Mouse (Mus musculus): Measurements from ENCODE around the gene 2810021J22Rik. TPM values are rescaled to one million over a fixed set of nuclear protein-coding genes. Genes with fewer than 3 reads are reported as not detected.

Gene 2810021J22Rik
- polyA plus RNA-seq, 1 experiment from 2014 or later: 9.9 TPM

DNA sequence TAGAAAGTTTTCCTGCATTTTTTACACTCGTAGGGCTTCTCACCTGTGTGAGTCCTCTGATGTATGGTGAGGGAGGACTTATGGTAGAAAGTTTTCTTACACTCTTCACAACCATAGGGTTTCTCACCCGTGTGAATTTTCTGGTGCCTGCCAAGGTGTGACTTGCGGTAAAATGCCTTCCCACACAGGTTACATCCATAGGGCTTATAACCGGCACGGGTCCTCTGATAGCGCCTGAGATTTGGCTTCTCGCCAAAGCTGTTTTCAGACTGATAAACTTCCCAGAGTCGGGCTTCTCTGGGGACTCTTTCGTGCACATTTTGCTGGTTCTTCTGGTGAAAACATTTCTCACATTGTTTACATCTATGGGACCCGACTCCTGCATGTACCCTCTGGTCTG, 23.5 kb downstream of the 2810021J22Rik start:
- ATAC-seq (replicated peaks; ENCODE audit: low FRiP score): no peak
- H3K4me2 ChIP-seq: no peak overlapping the region
- H3K27me3 ChIP-seq: no peaks in the 10 kb centered on the region
- no peaks in the 10 kb centered on the region for H3K4me1 ChIP-seq
- H3K9me3 ChIP-seq (replicated peaks): no peaks in the 10 kb centered on the region
- H3K27ac ChIP-seq: no peak overlapping the region
- 92% methylated on average over 10 of the region's 10 CpGs for WGBS
- peaks cover 70% of the 10 kb centered on the region for H3K36me3 ChIP-seq
- no peak overlapping the region for H3K9ac ChIP-seq
- no peak overlapping the region for H3K4me3 ChIP-seq (replicated peaks)

GRCm38 (mm10) chr11:58894456-58894855, 27.4 kb downstream of the 2810021J22Rik start:
- ATAC-seq (replicated peaks; ENCODE audit: low FRiP score): no peak
- H3K4me2 ChIP-seq: no peak overlapping the region

DNA sequence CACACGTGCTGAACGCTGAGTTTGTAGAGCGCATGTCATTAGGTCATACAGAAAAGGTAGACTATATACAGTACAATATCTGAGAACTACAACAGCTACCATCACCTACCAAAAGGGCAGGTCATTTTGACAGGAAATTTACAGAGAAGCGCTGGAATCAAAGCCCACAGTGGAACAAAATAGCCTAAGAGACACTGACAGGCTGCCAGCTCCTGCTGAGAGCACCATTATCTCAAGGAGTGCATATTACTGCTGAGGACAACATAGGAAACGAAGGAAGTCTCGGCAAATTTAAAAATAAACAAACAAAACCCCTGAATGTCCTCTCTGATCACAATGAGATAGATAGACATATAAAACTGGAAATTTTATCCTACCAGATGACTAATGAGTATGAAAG, 30.5 kb downstream of the 2810021J22Rik start:
- Histone ChIP-seq H3K27me3 (no peaks in the 10 kb centered on the region), H3K36me3 (peaks cover 88% of the 10 kb centered on the region), H3K4me3 (replicated peaks) (no peak overlapping the region), H3K9me3 (replicated peaks) (no peaks in the 10 kb centered on the region), H3K27ac (no peak overlapping the region), H3K4me1 (peaks cover 5% of the 10 kb centered on the region; the same call in 1 of the 2 replicates), H3K9ac (no peak overlapping the region), H3K4me2 (no peak overlapping the region)
- 91% methylated on average over 6 of the region's 6 CpGs for WGBS
- ATAC-seq (replicated peaks; ENCODE audit: low FRiP score): no peak

More at GRCm38 (mm10) chr11:58894456-58894855, 27.4 kb downstream of the 2810021J22Rik start:
- Histone ChIP-seq H3K27ac (no peak overlapping the region), H3K9ac (no peak overlapping the region), H3K4me1 (no peaks in the 10 kb centered on the region), H3K9me3 (replicated peaks) (no peaks in the 10 kb centered on the region), H3K4me3 (replicated peaks) (no peak overlapping the region), H3K27me3 (no peaks in the 10 kb centered on the region), H3K36me3 (peaks cover 89% of the 10 kb centered on the region)
- 60% methylated on average over 6 of the region's 6 CpGs for WGBS

- peaks cover 57% of the 10 kb centered on the region for H3K36me3 ChIP-seq
- H3K9me3 ChIP-seq (replicated peaks): no peaks in the 10 kb centered on the region
- no peak overlapping the region for H3K4me3 ChIP-seq (replicated peaks)
- no peak overlapping the region for H3K9ac ChIP-seq
- no peaks in the 10 kb centered on the region for H3K27me3 ChIP-seq
- H3K4me2 ChIP-seq: no peak overlapping the region
- no peak overlapping the region for H3K27ac ChIP-seq
- no peak for ATAC-seq (replicated peaks; ENCODE audit: low FRiP score)
- peaks cover 16% of the 10 kb centered on the region; the same call in 1 of the 2 replicates for H3K4me1 ChIP-seq
Observed at GRCm38 (mm10) chr11:58901080-58901479, 34.1 kb downstream of the 2810021J22Rik start.

GRCm38 (mm10) chr11:58903511-58904409, 36.7 kb downstream of the 2810021J22Rik start, which contains the start of gene Zfp39:
Gene Zfp39, minus strand, starts transcription at chr11:58904225.
- H3K4me2 ChIP-seq: peak within 1 kb of the TSS; percentile 86
- peaks cover 16% of the 10 kb centered on the region; the same call in 1 of the 2 replicates for H3K4me1 ChIP-seq
- no peaks in the 10 kb centered on the region for H3K27me3 ChIP-seq
- H3K9me3 ChIP-seq (replicated peaks): no peaks in the 10 kb centered on the region
- peak within 1 kb of the TSS; percentile 80 for H3K4me3 ChIP-seq (replicated peaks)
- WGBS: 0% methylated on average over 40 of the region's 40 CpGs
- peak within 1 kb of the TSS; percentile 88 for H3K9ac ChIP-seq
- peak within 1 kb of the TSS; percentile 93 for H3K27ac ChIP-seq
- ATAC-seq (replicated peaks; ENCODE audit: low FRiP score): peak; percentile 96
- H3K36me3 ChIP-seq: peaks cover 35% of the 10 kb centered on the region

GRCm38 (mm10) chr11:58904410-58904718, 37.3 kb downstream of the 2810021J22Rik start:
- Histone ChIP-seq H3K4me1 (peaks cover 16% of the 10 kb centered on the region; the same call in 1 of the 2 replicates), H3K4me3 (replicated peaks) (peak overlapping the region; percentile 80), H3K27me3 (no peaks in the 10 kb centered on the region), H3K36me3 (peaks cover 29% of the 10 kb centered on the region), H3K9ac (peak overlapping the region; percentile 88), H3K27ac (peak overlapping the region; percentile 93), H3K4me2 (peak overlapping the region; percentile 86), H3K9me3 (replicated peaks) (no peaks in the 10 kb centered on the region)
- peak; percentile 13 for ATAC-seq (replicated peaks; ENCODE audit: low FRiP score)
- 3% methylated on average over 8 of the region's 8 CpGs for WGBS

DNA sequence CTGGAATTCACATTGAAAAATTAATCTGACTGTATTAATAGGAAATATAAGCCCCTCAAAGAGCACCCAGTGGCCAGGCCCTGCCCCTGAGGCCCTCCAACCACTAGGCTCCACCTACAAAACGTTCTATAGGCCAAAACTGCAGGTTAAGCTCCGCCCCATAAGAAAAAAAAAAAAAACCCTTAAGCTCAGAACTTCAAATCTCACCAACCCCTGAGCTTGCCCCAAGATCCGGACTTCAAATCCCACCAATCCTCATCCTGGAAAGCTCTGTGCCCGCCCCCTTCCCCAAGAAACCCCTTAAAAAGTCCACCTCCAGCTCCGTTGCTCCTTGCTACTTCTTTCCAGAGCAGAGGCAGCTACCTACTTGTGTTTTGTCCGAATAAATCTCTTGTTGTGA, 37.8 kb downstream of the 2810021J22Rik start:
- H3K9me3 ChIP-seq (replicated peaks): no peaks in the 10 kb centered on the region
- ATAC-seq (replicated peaks; ENCODE audit: low FRiP score): no peak
- peak overlapping the region; percentile 86 for H3K4me2 ChIP-seq
- no peak overlapping the region; the same call in 1 of the 2 replicates for H3K4me3 ChIP-seq (replicated peaks)
- no peak overlapping the region for H3K27ac ChIP-seq
- no peaks in the 10 kb centered on the region for H3K27me3 ChIP-seq
- H3K9ac ChIP-seq: no peak overlapping the region
- WGBS: 49% methylated on average over 6 of the region's 6 CpGs
- peaks cover 26% of the 10 kb centered on the region for H3K36me3 ChIP-seq
- H3K4me1 ChIP-seq: peaks cover 16% of the 10 kb centered on the region; the same call in 1 of the 2 replicates

GRCm38 (mm10) chr11:58913776-58914175, 46.8 kb downstream of the 2810021J22Rik start:
- WGBS: 92% methylated on average over 1 of the region's 1 CpGs
- peaks cover 6% of the 10 kb centered on the region for H3K4me1 ChIP-seq
- H3K9me3 ChIP-seq (replicated peaks): no peaks in the 10 kb centered on the region
- no peak overlapping the region for H3K9ac ChIP-seq
- H3K27me3 ChIP-seq: 0 out of 2 replicates have a peak, but pooled peaks cover 5% of the 10 kb centered on the region
- H3K36me3 ChIP-seq: no peaks in the 10 kb centered on the region
- H3K4me3 ChIP-seq (replicated peaks): no peak overlapping the region
- ATAC-seq (replicated peaks; ENCODE audit: low FRiP score): no peak
- H3K27ac ChIP-seq: no peak overlapping the region
- H3K4me2 ChIP-seq: no peak overlapping the region

GRCm38 (mm10) chr11:58914461-58915028, 47.5 kb downstream of the 2810021J22Rik start:
- no peaks in the 10 kb centered on the region for H3K36me3 ChIP-seq
- no peaks in the 10 kb centered on the region for H3K9me3 ChIP-seq (replicated peaks)
- no peak overlapping the region for H3K27ac ChIP-seq
- peaks cover 6% of the 10 kb centered on the region for H3K4me1 ChIP-seq
- H3K9ac ChIP-seq: peak overlapping the region; percentile 37; the same call in 1 of the 2 replicates
- H3K27me3 ChIP-seq: 0 out of 2 replicates have a peak, but pooled peaks cover 5% of the 10 kb centered on the region
- WGBS: 18% methylated on average over 17 of the region's 17 CpGs
- H3K4me3 ChIP-seq (replicated peaks): peak overlapping the region; percentile 36
- H3K4me2 ChIP-seq: peak overlapping the region; percentile 60
- ATAC-seq (replicated peaks; ENCODE audit: low FRiP score): 0 out of 2 replicates have a peak, but pooled peaks have one; percentile 4

GRCm38 (mm10) chr11:58916879-58917744, 50.1 kb downstream of the 2810021J22Rik start:
- Histone ChIP-seq H3K4me3 (replicated peaks) (no peak overlapping the region), H3K27me3 (0 out of 2 replicates have a peak, but pooled peaks cover 5% of the 10 kb centered on the region), H3K4me1 (peaks cover 6% of the 10 kb centered on the region), H3K9me3 (replicated peaks) (no peaks in the 10 kb centered on the region), H3K36me3 (no peaks in the 10 kb centered on the region), H3K27ac (no peak overlapping the region), H3K4me2 (no peak overlapping the region), H3K9ac (no peak overlapping the region)
- WGBS: 56% methylated on average over 14 of the region's 14 CpGs
- ATAC-seq (replicated peaks; ENCODE audit: low FRiP score): no peak

GRCm38 (mm10) chr11:58917745-58918366, 50.8 kb downstream of the 2810021J22Rik start, which contains the start of gene Btnl10:
Gene Btnl10, plus strand, starts transcription at chr11:58917908.
- no peak within 1 kb of the TSS for H3K4me3 ChIP-seq (replicated peaks)
- H3K4me1 ChIP-seq: peaks cover 6% of the 10 kb centered on the region
- 81% methylated on average over 12 of the region's 12 CpGs for WGBS
- H3K27me3 ChIP-seq: 0 out of 2 replicates have a peak, but pooled peaks cover 5% of the 10 kb centered on the region
- no peak within 1 kb of the TSS for H3K27ac ChIP-seq
- no peak for ATAC-seq (replicated peaks; ENCODE audit: low FRiP score)
- H3K9ac ChIP-seq: no peak within 1 kb of the TSS
- H3K36me3 ChIP-seq: no peaks in the 10 kb centered on the region
- no peak within 1 kb of the TSS for H3K4me2 ChIP-seq
- H3K9me3 ChIP-seq (replicated peaks): no peaks in the 10 kb centered on the region

Data from kidney, embryonic 15.5 days (tissue).